Comparison of ENCODE assay signal across 9 mouse cellular contexts in genomic region chr19:55700569-55701282, GRCm38 (mm10). TPM values are rescaled to one million over a fixed set of nuclear protein-coding genes. Genes with fewer than 3 reads are reported as not detected.
DNase-seq lines count a peak whose midpoint lies in the region; ATAC-seq and TF ChIP-seq lines count a peak whose summit lies in the region.
"Had no signal": no experiment of that assay in that cellular context is flagged by ENCODE, and none has a peak within 500 bp of the region (broad histone marks: within the 10 kb centered on the region; RNA-seq: fewer than 3 reads in every experiment).

No protein-coding gene starts in this region.

- peak; percentile 6 for DNase-seq in brain, adult 2 months (ENCODE audit: low read depth, low spot score)
- DNase-seq in heart, postnatal 0 days (ENCODE audit: low spot score), result peak; percentile 12
- peak; percentile 55 to 69 for DNase-seq in kidney, postnatal 4 days
- DNase-seq in gastrocnemius, adult 8-10 months (ENCODE audit: low spot score in 2 of 2), result no peak
- DNase-seq in adrenal gland, adult 18-20 months (ENCODE audit: low spot score in 2 of 2), result no peak
- DNase-seq: cerebellum, adult 9-11 months had no signal

- no peaks in the 10 kb centered on the region for H3K9me3 ChIP-seq in heart, postnatal 0 days (replicated peaks; ENCODE audit: control insufficient read depth, low read length)
- no peaks in the 10 kb centered on the region for H3K9me3 ChIP-seq in forebrain, embryonic 13.5 days (replicated peaks)
- H3K9me3 ChIP-seq: neural tube, embryonic 12.5 days had no signal

- H3K36me3 ChIP-seq in heart, postnatal 0 days (replicated peaks; ENCODE audit: control insufficient read depth, insufficient read depth, low read length), result no peaks in the 10 kb centered on the region
- no peaks in the 10 kb centered on the region for H3K36me3 ChIP-seq in macrophage (ENCODE audit: inconsistent target)
- no peaks in the 10 kb centered on the region for H3K36me3 ChIP-seq in forebrain, embryonic 13.5 days (ENCODE audit: poor library complexity, severe bottlenecking)
- H3K36me3 ChIP-seq: neural tube, embryonic 12.5 days had no signal

- H3K9ac ChIP-seq in heart, postnatal 0 days (replicated peaks; ENCODE audit: low read depth, low read length), result no peak overlapping the region
- H3K9ac ChIP-seq in forebrain, embryonic 13.5 days, result no peak overlapping the region
- H3K9ac ChIP-seq: neural tube, embryonic 12.5 days had no signal

- no peak for TF ChIP-seq EP300 in heart, postnatal 0 days (IDR thresholded peaks at IDR 0.05; ENCODE audit: low read depth)

- H3K27me3 ChIP-seq in heart, postnatal 0 days (ENCODE audit: control insufficient read depth, insufficient read depth, low read length), result 0 out of 2 replicates have a peak, but pooled peaks cover 3% of the 10 kb centered on the region
- H3K27me3 ChIP-seq in forebrain, embryonic 13.5 days, result peaks cover 19% of the 10 kb centered on the region; the same call in 1 of the 2 replicates

- H3K27ac ChIP-seq in heart, postnatal 0 days (ENCODE audit: low read depth), result no peak overlapping the region
- peak overlapping the region; percentile 54 for H3K27ac ChIP-seq in macrophage
- H3K27ac ChIP-seq in forebrain, embryonic 13.5 days, result no peak overlapping the region
- H3K27ac ChIP-seq: neural tube, embryonic 12.5 days had no signal

- H3K4me3 ChIP-seq in heart, postnatal 0 days (ENCODE audit: low read depth, low read length), result no peak overlapping the region
- no peak overlapping the region for H3K4me3 ChIP-seq in macrophage (ENCODE audit: inconsistent target)
- H3K4me3 ChIP-seq in forebrain, embryonic 13.5 days, result no peak overlapping the region
- H3K4me3 ChIP-seq: neural tube, embryonic 12.5 days had no signal

- H3K4me2 ChIP-seq in heart, postnatal 0 days (ENCODE audit: low read depth, low read length), result peak overlapping the region; percentile 29
- H3K4me2 ChIP-seq in forebrain, embryonic 13.5 days, result no peak overlapping the region
- H3K4me2 ChIP-seq: neural tube, embryonic 12.5 days had no signal

- no peaks in the 10 kb centered on the region for H3K79me2 ChIP-seq in macrophage (ENCODE audit: inconsistent target)

- TF ChIP-seq CTCF in heart, postnatal 0 days (IDR thresholded peaks at IDR 0.05; ENCODE audit: low read depth), result no peak

- no peaks in the 10 kb centered on the region for H3K4me1 ChIP-seq in heart, postnatal 0 days (ENCODE audit: control insufficient read depth, insufficient read depth)
- peaks cover 6% of the 10 kb centered on the region; the same call in 1 of the 2 replicates for H3K4me1 ChIP-seq in forebrain, embryonic 13.5 days

- 20% methylated on average over 11 of the region's 11 CpGs for WGBS in heart, postnatal 0 days
- WGBS in macrophage (ENCODE audit: missing documents), result 3% methylated on average over 11 of the region's 11 CpGs
- WGBS in forebrain, embryonic 13.5 days, result 74% methylated on average over 11 of the region's 11 CpGs

- peak; percentile 44; the same call in 1 of the 2 replicates for ATAC-seq in heart, postnatal 0 days (ENCODE audit: insufficient read depth, low read depth)
- ATAC-seq in forebrain, embryonic 13.5 days, result no peak

RNA-seq across cellular contexts. Expression of gene Tcf7l2, which starts 40.9 kb away (rescaled TPM):
- total RNA-seq in heart, postnatal 0 days (2014; rRNA removed; ENCODE audit: low replicate concordance), result 2.9 and 3.0 TPM in 2 replicates
- 38.6 and 42.5 TPM in 2 replicates for polyA plus RNA-seq in heart, postnatal 0 days (2015; fragmentation: Nextera tagmentation; extraction: Ambion mirVana)
- 100 to 1,000 TPM in 4 of 26 experiments, 10 to 100 TPM in 22; 38.1 to 133 (median 64.8) TPM for total RNA-seq in macrophage (2018; cell fraction: chromatin; rRNA removed)
- 10 to 100 TPM; 12.8 to 31.4 (median 18.4) TPM for total RNA-seq in macrophage (2018; cell fraction: cytosol; rRNA removed)
- 100 to 1,000 TPM in 2 of 26 experiments, 10 to 100 TPM in 24; 35.9 to 103 (median 60.9) TPM for total RNA-seq in macrophage (2018; cell fraction: nucleus; rRNA removed)
- 8.0 to 16.4 TPM (median 16.3 TPM) in 3 replicates for polyA plus RNA-seq in macrophage (2018)
- total RNA-seq in gastrocnemius, adult 8-10 months (2022), result 10 to 100 TPM in 1 of 4 experiments, 1 to 10 TPM in 3; 5.7 to 10.7 (median 7.7) TPM
- polyA plus RNA-seq in forebrain, embryonic 13.5 days (2015; fragmentation: Nextera tagmentation; extraction: Ambion mirVana), result 130 and 215 TPM in 2 replicates
- 10 to 100 TPM; 16.0 to 17.3 TPM for total RNA-seq in adrenal gland, adult 18-20 months (2021)

Comparison
In these comparisons a context has a peak if more than half of its experiments do, and no peak if none do; other contexts are left out.
1. DNase-seq: peak in brain, adult 2 months (single experiment), heart, postnatal 0 days (single experiment) and kidney, postnatal 4 days (2 of 2); none in gastrocnemius, adult 8-10 months (0 of 2) and adrenal gland, adult 18-20 months (0 of 2).